Mouse (Mus musculus): Measurements from ENCODE around the gene Wasf2. TPM values are rescaled to one million over a fixed set of nuclear protein-coding genes. Genes with fewer than 3 reads are reported as not detected.

The Wasf2 gene
- polyA plus RNA-seq (2014; fragmentation: Nextera tagmentation; extraction: Ambion mirVana), result 21.0 and 23.9 TPM in 2 replicates

GRCm38 (mm10) chr4:133129931-133130889 lies at the start of gene Wasf2:
Wasf2 (plus strand) TSS chr4:133130505.
- Histone ChIP-seq H3K4me3 (replicated peaks; ENCODE audit: low read length) (peak within 1 kb of the TSS; percentile 85), H3K9me3 (ENCODE audit: control insufficient read depth, low read length) (no peaks in the 10 kb centered on the region), H3K4me1 (replicated peaks; ENCODE audit: control insufficient read depth, insufficient read depth, low read length) (peaks cover 21% of the 10 kb centered on the region), H3K9ac (peak within 1 kb of the TSS; percentile 81), H3K4me2 (replicated peaks) (peak within 1 kb of the TSS; percentile 72), H3K27me3 (ENCODE audit: control insufficient read depth, insufficient read depth, low read length) (no peaks in the 10 kb centered on the region), H3K36me3 (replicated peaks; ENCODE audit: control insufficient read depth, insufficient read depth) (no peaks in the 10 kb centered on the region), H3K27ac (peak within 1 kb of the TSS; percentile 77)
- under 1% methylated on average over 65 of the region's 65 CpGs for WGBS
- ATAC-seq (ENCODE audit: low FRiP score) (peak; percentile 96), DNase-seq (ENCODE audit: low spot score) (peak; percentile 97)

- no peak for ATAC-seq (ENCODE audit: low FRiP score)
- Histone ChIP-seq H3K36me3 (replicated peaks; ENCODE audit: control insufficient read depth, insufficient read depth) (peaks cover 23% of the 10 kb centered on the region), H3K27ac (no peak overlapping the region), H3K4me2 (replicated peaks) (no peak overlapping the region), H3K4me3 (replicated peaks; ENCODE audit: low read length) (no peak overlapping the region), H3K27me3 (ENCODE audit: control insufficient read depth, insufficient read depth, low read length) (no peaks in the 10 kb centered on the region), H3K9me3 (ENCODE audit: control insufficient read depth, low read length) (no peaks in the 10 kb centered on the region), H3K4me1 (replicated peaks; ENCODE audit: control insufficient read depth, insufficient read depth, low read length) (peaks cover 18% of the 10 kb centered on the region), H3K9ac (no peak overlapping the region)
- 96% methylated on average over 3 of the region's 3 CpGs for WGBS
- no peak for DNase-seq (ENCODE audit: low spot score)
Measured at GRCm38 (mm10) chr4:133080862-133081261, 49.4 kb upstream of the Wasf2 start.

GRCm38 (mm10) chr4:133082216-133082773 lies 48.0 kb upstream of the Wasf2 start:
- Histone ChIP-seq H3K27me3 (ENCODE audit: control insufficient read depth, insufficient read depth, low read length) (no peaks in the 10 kb centered on the region), H3K4me1 (replicated peaks; ENCODE audit: control insufficient read depth, insufficient read depth, low read length) (peaks cover 26% of the 10 kb centered on the region), H3K9ac (no peak overlapping the region), H3K4me2 (replicated peaks) (no peak overlapping the region), H3K9me3 (ENCODE audit: control insufficient read depth, low read length) (no peaks in the 10 kb centered on the region), H3K36me3 (replicated peaks; ENCODE audit: control insufficient read depth, insufficient read depth) (peaks cover 20% of the 10 kb centered on the region), H3K27ac (no peak overlapping the region), H3K4me3 (replicated peaks; ENCODE audit: low read length) (no peak overlapping the region)
- ATAC-seq (ENCODE audit: low FRiP score) (no peak), DNase-seq (ENCODE audit: low spot score) (no peak)
- 92% methylated on average over 6 of the region's 6 CpGs for WGBS

GRCm38 (mm10) chr4:133083991-133084861 lies 46.1 kb upstream of the Wasf2 start:
- H3K27me3 ChIP-seq (ENCODE audit: control insufficient read depth, insufficient read depth, low read length), result no peaks in the 10 kb centered on the region
- H3K4me2 ChIP-seq (replicated peaks), result peak overlapping the region; percentile 87
- H3K36me3 ChIP-seq (replicated peaks; ENCODE audit: control insufficient read depth, insufficient read depth), result peaks cover 5% of the 10 kb centered on the region
- ATAC-seq (ENCODE audit: low FRiP score) (peak; percentile 34), DNase-seq (ENCODE audit: low spot score) (no peak)
- peak overlapping the region; percentile 59 for H3K9ac ChIP-seq
- no peak overlapping the region for H3K4me3 ChIP-seq (replicated peaks; ENCODE audit: low read length)
- WGBS, result 18% methylated on average over 3 of the region's 3 CpGs
- no peaks in the 10 kb centered on the region for H3K9me3 ChIP-seq (ENCODE audit: control insufficient read depth, low read length)
- H3K4me1 ChIP-seq (replicated peaks; ENCODE audit: control insufficient read depth, insufficient read depth, low read length), result peaks cover 33% of the 10 kb centered on the region
- peak overlapping the region; percentile 80 for H3K27ac ChIP-seq

- ATAC-seq (ENCODE audit: low FRiP score), result peak; percentile 51
- Histone ChIP-seq H3K9ac (peak overlapping the region; percentile 59), H3K36me3 (replicated peaks; ENCODE audit: control insufficient read depth, insufficient read depth) (peaks cover under 1% of the 10 kb centered on the region; the same call in 1 of the 2 replicates), H3K4me1 (replicated peaks; ENCODE audit: control insufficient read depth, insufficient read depth, low read length) (peaks cover 40% of the 10 kb centered on the region), H3K4me3 (replicated peaks; ENCODE audit: low read length) (peak overlapping the region; percentile 33), H3K4me2 (replicated peaks) (peak overlapping the region; percentile 87), H3K27ac (peak overlapping the region; percentile 80), H3K27me3 (ENCODE audit: control insufficient read depth, insufficient read depth, low read length) (no peaks in the 10 kb centered on the region), H3K9me3 (ENCODE audit: control insufficient read depth, low read length) (no peaks in the 10 kb centered on the region)
- DNase-seq (ENCODE audit: low spot score), result peak; percentile 68
- under 1% methylated on average over 53 of the region's 53 CpGs for WGBS
Measured at GRCm38 (mm10) chr4:133085011-133085782, 45.1 kb upstream of the Wasf2 start.

- DNase-seq (ENCODE audit: low spot score), result no peak
- H3K27ac ChIP-seq, result peak overlapping the region; percentile 80
- H3K27me3 ChIP-seq (ENCODE audit: control insufficient read depth, insufficient read depth, low read length), result no peaks in the 10 kb centered on the region
- H3K36me3 ChIP-seq (replicated peaks; ENCODE audit: control insufficient read depth, insufficient read depth), result no peaks in the 10 kb centered on the region
- no peaks in the 10 kb centered on the region for H3K9me3 ChIP-seq (ENCODE audit: control insufficient read depth, low read length)
- peaks cover 46% of the 10 kb centered on the region for H3K4me1 ChIP-seq (replicated peaks; ENCODE audit: control insufficient read depth, insufficient read depth, low read length)
- WGBS, result 6% methylated on average over 12 of the region's 12 CpGs
- H3K4me2 ChIP-seq (replicated peaks), result peak overlapping the region; percentile 87
- peak overlapping the region; percentile 59 for H3K9ac ChIP-seq
- peak; percentile 5; the same call in 1 of the 2 replicates for ATAC-seq (ENCODE audit: low FRiP score)
- peak overlapping the region; percentile 33 for H3K4me3 ChIP-seq (replicated peaks; ENCODE audit: low read length)
Measured at GRCm38 (mm10) chr4:133085783-133086342, 44.4 kb upstream of the Wasf2 start.

GRCm38 (mm10) chr4:133087177-133087714 lies 43.1 kb upstream of the Wasf2 start:
- no peak overlapping the region for H3K4me3 ChIP-seq (replicated peaks; ENCODE audit: low read length)
- no peak overlapping the region for H3K27ac ChIP-seq
- DNase-seq (ENCODE audit: low spot score) (no peak), ATAC-seq (ENCODE audit: low FRiP score) (no peak)
- no peak overlapping the region for H3K4me2 ChIP-seq (replicated peaks)
- 84% methylated on average over 6 of the region's 6 CpGs for WGBS
- no peaks in the 10 kb centered on the region for H3K36me3 ChIP-seq (replicated peaks; ENCODE audit: control insufficient read depth, insufficient read depth)
- no peaks in the 10 kb centered on the region for H3K27me3 ChIP-seq (ENCODE audit: control insufficient read depth, insufficient read depth, low read length)
- H3K9me3 ChIP-seq (ENCODE audit: control insufficient read depth, low read length), result no peaks in the 10 kb centered on the region
- peaks cover 53% of the 10 kb centered on the region for H3K4me1 ChIP-seq (replicated peaks; ENCODE audit: control insufficient read depth, insufficient read depth, low read length)
- H3K9ac ChIP-seq, result no peak overlapping the region

GRCm38 (mm10) chr4:133087835-133088234 lies 42.5 kb upstream of the Wasf2 start:
- Histone ChIP-seq H3K9me3 (ENCODE audit: control insufficient read depth, low read length) (no peaks in the 10 kb centered on the region), H3K4me1 (replicated peaks; ENCODE audit: control insufficient read depth, insufficient read depth, low read length) (peaks cover 53% of the 10 kb centered on the region), H3K4me3 (replicated peaks; ENCODE audit: low read length) (no peak overlapping the region), H3K27ac (no peak overlapping the region), H3K9ac (no peak overlapping the region), H3K4me2 (replicated peaks) (no peak overlapping the region), H3K36me3 (replicated peaks; ENCODE audit: control insufficient read depth, insufficient read depth) (no peaks in the 10 kb centered on the region), H3K27me3 (ENCODE audit: control insufficient read depth, insufficient read depth, low read length) (no peaks in the 10 kb centered on the region)
- DNase-seq (ENCODE audit: low spot score) (no peak), ATAC-seq (ENCODE audit: low FRiP score) (no peak)
- WGBS, result 31% methylated on average over 8 of the region's 8 CpGs

All from hindbrain, embryonic 14.5 days (tissue).